Mouse (Mus musculus): ENCODE measurements at regions not wholly inside any gene's neighbourhood (a gene's known extent, or its start where the extent isn't known, plus 50 kb on each side); places are given as distances from the start of the nearest gene placed in this dataset.

GRCm38 (mm10) chr1:42167790-42168572, 527.6 kb upstream of the Pou3f3 start:
- H3K27ac ChIP-seq, result no peak overlapping the region
- no peaks in the 10 kb centered on the region for H3K27me3 ChIP-seq
- no peaks in the 10 kb centered on the region for H3K36me3 ChIP-seq (replicated peaks)
- no peak overlapping the region for H3K4me2 ChIP-seq
- no peak overlapping the region for H3K4me3 ChIP-seq (replicated peaks)
- no peak for ATAC-seq (ENCODE audit: low FRiP score)
- no peaks in the 10 kb centered on the region for H3K9me3 ChIP-seq
- H3K4me1 ChIP-seq, result no peaks in the 10 kb centered on the region
- 87% methylated on average over 7 of the region's 7 CpGs for WGBS
- H3K9ac ChIP-seq, result no peak overlapping the region

GRCm38 (mm10) chr1:42169505-42169904, 526.1 kb upstream of the Pou3f3 start:
- H3K4me3 ChIP-seq (replicated peaks), result no peak overlapping the region
- WGBS, result 82% methylated on average over 3 of the region's 3 CpGs
- no peak for ATAC-seq (ENCODE audit: low FRiP score)

DNA sequence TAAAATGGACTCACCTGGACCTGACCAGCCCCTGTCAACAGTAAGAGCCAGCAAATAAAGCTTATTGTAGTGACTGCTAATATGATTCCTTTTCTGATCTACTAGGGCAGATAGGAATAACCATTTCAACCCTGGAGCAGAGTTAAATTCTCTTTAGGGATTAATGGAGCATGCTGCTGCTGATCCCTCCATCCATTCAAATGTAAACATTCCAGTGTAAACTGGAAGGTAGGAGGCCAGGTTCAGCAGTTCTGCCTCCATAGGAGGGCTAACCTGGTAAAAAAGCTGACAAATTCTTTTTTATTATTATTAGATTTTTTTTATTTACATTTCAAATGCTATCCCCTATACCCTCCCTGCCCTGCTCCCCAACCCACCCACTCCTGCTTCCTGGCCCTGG, 509.3 kb upstream of the Pou3f3 start:
- no peak for ATAC-seq (ENCODE audit: low FRiP score)
- H3K4me3 ChIP-seq (replicated peaks), result no peak overlapping the region
- H3K4me1 ChIP-seq, result no peaks in the 10 kb centered on the region
- no peak overlapping the region for H3K27ac ChIP-seq
- no peaks in the 10 kb centered on the region for H3K36me3 ChIP-seq (replicated peaks)
- no peak overlapping the region for H3K9ac ChIP-seq
- H3K9me3 ChIP-seq, result no peaks in the 10 kb centered on the region
- no peaks in the 10 kb centered on the region for H3K27me3 ChIP-seq
- H3K4me2 ChIP-seq, result no peak overlapping the region

More at GRCm38 (mm10) chr1:42169505-42169904, 526.1 kb upstream of the Pou3f3 start:
- no peaks in the 10 kb centered on the region for H3K36me3 ChIP-seq (replicated peaks)
- no peaks in the 10 kb centered on the region for H3K9me3 ChIP-seq
- no peak overlapping the region for H3K4me2 ChIP-seq
- H3K9ac ChIP-seq, result no peak overlapping the region
- H3K4me1 ChIP-seq, result no peaks in the 10 kb centered on the region
- no peak overlapping the region for H3K27ac ChIP-seq
- H3K27me3 ChIP-seq, result no peaks in the 10 kb centered on the region

DNA sequence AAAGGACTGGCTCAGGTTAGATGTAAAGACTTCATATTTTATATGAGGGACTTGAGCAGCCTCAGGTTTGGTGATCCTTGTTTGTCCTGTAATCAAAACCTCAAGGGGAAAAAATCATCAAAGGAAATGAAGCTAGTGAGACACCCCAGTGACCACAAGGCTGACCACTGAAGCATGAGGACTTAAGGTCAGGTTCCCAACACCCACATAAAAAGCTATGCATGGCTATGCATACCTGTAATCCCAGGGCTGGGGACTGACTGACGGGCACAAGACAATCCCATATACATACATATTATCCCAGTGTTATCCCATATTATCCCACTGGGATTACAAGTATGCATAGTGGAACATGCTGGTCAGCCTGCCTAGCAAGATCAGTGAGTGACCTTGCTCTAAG, 467.5 kb upstream of the Pou3f3 start:
- Histone ChIP-seq H3K4me1 (peaks cover 10% of the 10 kb centered on the region), H3K27ac (no peak overlapping the region), H3K4me3 (replicated peaks) (no peak overlapping the region), H3K9me3 (no peaks in the 10 kb centered on the region), H3K9ac (no peak overlapping the region), H3K36me3 (replicated peaks) (no peaks in the 10 kb centered on the region), H3K27me3 (no peaks in the 10 kb centered on the region), H3K4me2 (no peak overlapping the region)
- no peak for ATAC-seq (ENCODE audit: low FRiP score)
- WGBS, result 73% methylated on average over 1 of the region's 1 CpGs

DNA sequence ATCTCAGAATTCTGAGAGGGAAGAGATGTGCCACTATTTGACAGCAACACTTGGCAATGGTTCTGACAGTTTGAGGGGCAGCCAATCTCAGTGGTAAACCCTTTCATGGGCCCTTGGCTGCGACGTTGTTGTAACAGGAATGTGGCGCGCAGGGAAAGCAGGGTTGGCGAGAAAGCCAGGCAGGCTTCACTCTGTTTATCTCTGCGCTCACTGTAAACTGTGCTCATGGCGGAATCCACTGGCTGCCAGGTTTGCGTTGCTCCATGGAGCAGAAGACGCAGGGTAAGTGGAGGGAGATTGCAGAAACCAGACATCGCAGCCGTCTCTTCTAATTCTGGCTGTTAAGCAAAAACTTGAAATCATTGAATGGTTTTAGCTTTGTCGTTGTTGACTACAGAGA, 465.9 kb upstream of the Pou3f3 start:
- Histone ChIP-seq H3K27me3 (no peaks in the 10 kb centered on the region), H3K4me2 (no peak overlapping the region), H3K36me3 (replicated peaks) (no peaks in the 10 kb centered on the region), H3K4me3 (replicated peaks) (no peak overlapping the region), H3K27ac (no peak overlapping the region), H3K4me1 (peaks cover 18% of the 10 kb centered on the region), H3K9me3 (no peaks in the 10 kb centered on the region), H3K9ac (no peak overlapping the region)
- WGBS, result 79% methylated on average over 12 of the region's 12 CpGs
- no peak for ATAC-seq (ENCODE audit: low FRiP score)

GRCm38 (mm10) chr1:42230469-42231040, 465.0 kb upstream of the Pou3f3 start:
- no peak overlapping the region for H3K9ac ChIP-seq
- H3K4me1 ChIP-seq, result peaks cover 18% of the 10 kb centered on the region
- H3K4me2 ChIP-seq, result no peak overlapping the region
- no peak overlapping the region for H3K27ac ChIP-seq
- no peaks in the 10 kb centered on the region for H3K9me3 ChIP-seq
- H3K27me3 ChIP-seq, result no peaks in the 10 kb centered on the region
- ATAC-seq (ENCODE audit: low FRiP score), result no peak
- WGBS, result 92% methylated on average over 21 of the region's 21 CpGs
- no peak overlapping the region for H3K4me3 ChIP-seq (replicated peaks)
- H3K36me3 ChIP-seq (replicated peaks), result no peaks in the 10 kb centered on the region

DNA sequence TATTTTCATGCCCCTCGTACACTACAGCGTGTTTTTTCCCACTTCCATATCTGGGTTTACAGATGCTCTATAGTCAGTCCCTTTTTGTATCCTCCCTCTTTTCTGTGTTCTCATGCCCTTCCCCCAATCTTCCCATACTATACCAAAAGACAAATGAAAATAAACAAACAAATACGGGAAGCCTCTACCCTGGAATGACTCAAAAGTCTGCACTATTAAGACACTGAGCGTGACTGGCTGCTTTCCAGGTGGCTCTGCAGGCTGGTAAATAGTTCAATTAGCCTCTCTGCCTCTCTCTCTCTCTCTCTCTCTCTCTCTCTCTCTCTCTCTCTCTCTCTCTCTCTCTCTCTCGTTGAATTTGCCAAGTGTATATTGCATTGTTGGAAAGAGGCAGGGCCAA, 464.5 kb upstream of the Pou3f3 start:
- no peak for ATAC-seq (ENCODE audit: low FRiP score)
- Histone ChIP-seq H3K27ac (no peak overlapping the region), H3K36me3 (replicated peaks) (no peaks in the 10 kb centered on the region), H3K4me2 (no peak overlapping the region), H3K27me3 (no peaks in the 10 kb centered on the region), H3K4me1 (peaks cover 18% of the 10 kb centered on the region), H3K9ac (no peak overlapping the region), H3K4me3 (replicated peaks) (no peak overlapping the region), H3K9me3 (no peaks in the 10 kb centered on the region)
- WGBS, result 57% methylated on average over 5 of the region's 5 CpGs

DNA sequence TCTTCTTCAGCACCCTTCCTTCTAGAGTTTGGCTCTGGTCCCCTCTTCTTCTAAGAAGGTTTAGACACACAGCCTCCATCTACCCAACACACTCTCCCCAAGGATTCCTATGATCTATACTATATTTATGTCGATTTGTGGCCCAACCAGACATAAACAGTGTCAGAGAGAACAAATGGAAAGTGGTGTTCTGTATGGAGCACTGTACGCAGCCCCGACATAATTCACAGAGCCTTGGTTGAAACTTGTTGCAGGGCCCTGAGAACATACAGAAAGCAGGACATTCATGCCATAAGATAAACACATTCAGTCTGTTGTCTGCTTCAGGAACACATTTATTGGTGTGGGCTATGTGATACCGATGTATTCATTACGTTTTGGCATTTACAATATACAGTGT, 463.7 kb upstream of the Pou3f3 start:
- Histone ChIP-seq H3K4me2 (no peak overlapping the region), H3K4me1 (peaks cover 18% of the 10 kb centered on the region), H3K27ac (no peak overlapping the region), H3K9me3 (no peaks in the 10 kb centered on the region), H3K36me3 (replicated peaks) (no peaks in the 10 kb centered on the region), H3K4me3 (replicated peaks) (no peak overlapping the region), H3K27me3 (no peaks in the 10 kb centered on the region), H3K9ac (no peak overlapping the region)
- no peak for ATAC-seq (ENCODE audit: low FRiP score)
- WGBS, result 85% methylated on average over 5 of the region's 5 CpGs

DNA sequence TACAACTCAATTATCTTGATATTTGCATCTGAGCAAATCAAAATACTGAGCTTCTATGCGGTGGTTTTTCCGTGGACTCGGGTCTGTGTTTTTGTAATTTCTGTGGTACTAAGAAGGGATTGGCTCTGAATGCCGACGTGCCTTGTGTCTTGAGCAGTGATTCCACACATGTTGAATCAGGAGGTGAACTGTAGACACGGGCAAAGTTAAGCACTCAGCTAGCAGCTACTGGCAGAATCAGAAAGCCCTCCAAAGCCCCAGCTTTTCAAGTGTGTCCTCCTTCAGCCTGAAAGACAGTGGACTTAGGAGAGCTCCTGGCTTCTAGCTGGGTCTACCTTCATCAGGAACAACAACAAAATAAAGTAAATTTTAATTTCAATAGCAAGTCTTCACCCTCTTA, 462.9 kb upstream of the Pou3f3 start:
- 69% methylated on average over 6 of the region's 6 CpGs for WGBS
- H3K9ac ChIP-seq, result no peak overlapping the region
- peaks cover 18% of the 10 kb centered on the region for H3K4me1 ChIP-seq
- H3K36me3 ChIP-seq (replicated peaks), result no peaks in the 10 kb centered on the region
- no peaks in the 10 kb centered on the region for H3K9me3 ChIP-seq
- no peak overlapping the region for H3K4me3 ChIP-seq (replicated peaks)
- no peaks in the 10 kb centered on the region for H3K27me3 ChIP-seq
- H3K4me2 ChIP-seq, result no peak overlapping the region
- no peak for ATAC-seq (ENCODE audit: low FRiP score)
- peak overlapping the region; percentile 59 for H3K27ac ChIP-seq

DNA sequence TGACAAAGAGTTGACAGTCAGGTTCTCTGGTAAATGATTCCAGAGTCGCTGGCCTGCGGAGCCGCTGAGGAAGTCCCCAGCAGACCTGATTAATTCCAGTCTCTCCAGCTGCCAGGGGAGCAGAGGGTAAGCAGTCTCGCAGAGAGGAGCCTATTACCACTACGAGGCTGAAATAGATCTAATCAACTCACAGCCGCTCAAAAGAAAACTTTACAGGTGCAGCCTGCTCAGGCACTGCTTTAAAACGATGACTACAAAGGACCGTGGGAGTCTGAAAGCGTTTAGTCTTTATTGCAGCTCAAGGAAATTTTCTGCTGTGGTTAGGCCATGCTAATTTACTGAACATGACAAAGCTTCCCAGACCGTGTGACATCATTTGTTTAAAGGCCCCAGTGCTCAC, 462.3 kb upstream of the Pou3f3 start:
- no peak overlapping the region for H3K4me3 ChIP-seq (replicated peaks)
- H3K9me3 ChIP-seq, result no peaks in the 10 kb centered on the region
- no peak overlapping the region for H3K4me2 ChIP-seq
- no peaks in the 10 kb centered on the region for H3K36me3 ChIP-seq (replicated peaks)
- H3K27me3 ChIP-seq, result no peaks in the 10 kb centered on the region
- ATAC-seq (ENCODE audit: low FRiP score), result peak; percentile 89
- H3K9ac ChIP-seq, result no peak overlapping the region
- peak overlapping the region; percentile 59; the same call in 1 of the 2 replicates for H3K27ac ChIP-seq
- 3% methylated on average over 10 of the region's 10 CpGs for WGBS
- peaks cover 18% of the 10 kb centered on the region for H3K4me1 ChIP-seq

DNA sequence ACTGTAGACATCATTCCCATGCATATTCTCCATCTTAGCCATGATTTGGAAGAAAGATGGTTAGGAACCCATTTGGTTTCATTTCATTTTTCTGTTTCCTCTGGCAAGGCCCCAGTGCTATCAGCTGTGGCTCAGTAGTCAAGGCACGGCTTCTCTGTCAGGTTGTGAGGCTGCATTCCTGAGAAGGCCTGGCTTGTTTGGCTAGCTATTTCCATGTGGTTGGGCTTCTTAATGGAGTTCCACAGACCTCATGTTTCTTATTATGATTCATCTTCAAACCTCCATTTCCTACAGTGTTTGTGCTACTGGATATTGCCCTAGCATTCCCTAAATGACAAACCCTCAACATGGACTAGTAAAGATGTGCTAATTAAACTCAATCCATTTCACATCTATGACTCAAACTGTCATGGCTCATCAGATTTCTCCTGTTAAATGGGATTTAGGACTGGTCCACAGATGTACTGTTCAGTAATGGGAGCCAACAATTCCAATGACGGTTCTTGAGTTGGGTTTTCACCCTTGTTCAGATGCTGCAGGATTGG, 459.0 kb upstream of the Pou3f3 start:
- 86% methylated on average over 2 of the region's 2 CpGs for WGBS
- H3K4me1 ChIP-seq, result peaks cover 21% of the 10 kb centered on the region

DNA sequence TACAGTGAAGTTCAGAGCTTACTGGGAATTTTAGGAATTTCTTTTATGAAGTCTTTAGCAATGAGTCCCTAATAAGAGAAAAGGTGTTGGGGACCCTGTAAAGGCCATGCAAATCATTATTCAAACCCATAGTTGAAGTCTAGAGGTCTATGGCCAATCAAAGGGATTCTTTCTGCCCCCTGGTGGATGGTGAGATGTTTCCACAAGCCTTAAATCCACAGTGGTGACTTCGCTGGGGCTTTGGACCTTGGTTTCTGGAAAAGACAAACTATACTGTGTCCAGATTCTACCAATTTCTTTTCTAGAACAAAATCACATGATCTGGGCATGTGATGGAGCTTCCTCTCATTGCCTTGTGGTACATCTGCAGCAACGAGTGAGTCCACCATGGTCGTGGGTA, 457.2 kb upstream of the Pou3f3 start:
- H3K4me3 ChIP-seq (replicated peaks), result no peak overlapping the region
- 83% methylated on average over 3 of the region's 3 CpGs for WGBS

More for the DNA sequence above, 459.0 kb upstream of the Pou3f3 start:
- ATAC-seq (ENCODE audit: low FRiP score), result no peak
- Histone ChIP-seq H3K4me3 (replicated peaks) (no peak overlapping the region), H3K9me3 (no peaks in the 10 kb centered on the region), H3K4me2 (no peak overlapping the region), H3K27ac (no peak overlapping the region), H3K9ac (no peak overlapping the region), H3K27me3 (no peaks in the 10 kb centered on the region), H3K36me3 (replicated peaks) (no peaks in the 10 kb centered on the region)

DNA sequence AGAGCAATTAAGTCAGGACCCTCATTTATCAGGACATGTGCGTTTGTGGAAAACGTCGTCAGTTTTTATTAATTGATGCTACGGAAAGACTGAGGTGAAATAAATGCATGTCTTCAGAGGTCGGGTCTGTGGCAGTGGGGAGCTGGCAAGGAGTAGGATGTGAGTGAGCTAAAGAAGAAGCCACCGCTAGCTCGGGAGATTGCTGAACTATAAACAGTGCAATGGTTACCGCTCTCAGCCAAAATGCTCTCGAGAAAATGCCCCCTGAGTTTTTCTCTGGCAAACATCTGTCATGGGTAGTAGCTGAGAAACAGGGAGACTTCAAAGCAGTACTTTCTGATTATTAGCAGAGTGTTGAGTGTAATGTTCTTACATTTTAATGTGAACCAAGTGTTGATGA, 454.4 kb upstream of the Pou3f3 start:
- no peak overlapping the region for H3K4me2 ChIP-seq
- H3K27ac ChIP-seq, result 0 out of 2 replicates have a peak overlapping the region, but pooled peaks have one; percentile 19
- WGBS, result 48% methylated on average over 9 of the region's 9 CpGs
- no peak overlapping the region for H3K4me3 ChIP-seq (replicated peaks)
- no peak for ATAC-seq (ENCODE audit: low FRiP score)
- no peak overlapping the region for H3K9ac ChIP-seq
- H3K36me3 ChIP-seq (replicated peaks), result no peaks in the 10 kb centered on the region
- H3K4me1 ChIP-seq, result peaks cover 34% of the 10 kb centered on the region
- H3K9me3 ChIP-seq, result no peaks in the 10 kb centered on the region
- H3K27me3 ChIP-seq, result no peaks in the 10 kb centered on the region

More for the DNA sequence above, 457.2 kb upstream of the Pou3f3 start:
- H3K9me3 ChIP-seq, result no peaks in the 10 kb centered on the region
- H3K4me1 ChIP-seq, result peaks cover 29% of the 10 kb centered on the region
- no peak overlapping the region for H3K4me2 ChIP-seq
- H3K27me3 ChIP-seq, result no peaks in the 10 kb centered on the region
- H3K27ac ChIP-seq, result no peak overlapping the region
- no peaks in the 10 kb centered on the region for H3K36me3 ChIP-seq (replicated peaks)
- H3K9ac ChIP-seq, result no peak overlapping the region
- ATAC-seq (ENCODE audit: low FRiP score), result no peak

Measured in forebrain, embryonic 12.5 days (tissue).